Mouse (Mus musculus) bone marrow, adult 2 months (tissue): ENCODE results near the gene Stk19. TPM values are rescaled to one million over a fixed set of nuclear protein-coding genes. Genes with fewer than 3 reads are reported as not detected.

Experiments used
- H3K27ac ChIP-seq: fragments of 200-500 bp; 2 replicates; pipeline ENCODE4 v1.5.1; 2012; ENCODE audit warnings: low read depth, mild to moderate bottlenecking, control low read depth, inconsistent platforms, low read length; ENCODE audit not compliant: control insufficient read depth, poor library complexity, insufficient read depth
- H3K4me1 ChIP-seq: fragments of 200-500 bp; 2 replicates; pipeline ENCODE4 v1.6.1; 2011; ENCODE audit warnings: low read length; ENCODE audit not compliant: control insufficient read depth, insufficient read depth
- H3K4me3 ChIP-seq: fragments of 200-500 bp; replicated peaks from 2 replicates; pipeline ENCODE3; 2011; ENCODE audit warnings: mild to moderate bottlenecking, low read depth, low read length, control low read depth; ENCODE audit not compliant: control insufficient read depth
- CTCF ChIP-seq: fragments of 200-500 bp; IDR thresholded peaks from 2 replicates; pipeline ENCODE4 v1.5.1; 2011; ENCODE audit warnings: low read length, control low read depth; ENCODE audit not compliant: control insufficient read depth, insufficient read depth
- POLR2A ChIP-seq: fragments of 200-500 bp; IDR thresholded peaks from 2 replicates; pipeline ENCODE4 v1.6.1; 2011; ENCODE audit warnings: low read depth, mild to moderate bottlenecking, control low read depth, low read length, borderline replicate concordance; ENCODE audit not compliant: control insufficient read depth
- WGBS: fragments of 180-500 bp; shearing (Covaris S2); methylation state at CpG from one replicate; pipeline ENCODE4 v1.1.7; 2018; 5-methylcytosine and 5-hydroxymethylcytosine counted together
- polyA plus RNA-seq: library from polyadenylated mRNA; stranded (reverse); fragments of >200 nt; gene quantifications from 2 replicates; pipeline ENCODE4 v1.2.4, GENCODE M21; 2011; ENCODE audit warnings: low replicate concordance; ENCODE audit not compliant: missing spikeins, insufficient read depth, insufficient read length

The Stk19 gene
- polyA plus RNA-seq, 1 experiment = 63.6 TPM

DNA sequence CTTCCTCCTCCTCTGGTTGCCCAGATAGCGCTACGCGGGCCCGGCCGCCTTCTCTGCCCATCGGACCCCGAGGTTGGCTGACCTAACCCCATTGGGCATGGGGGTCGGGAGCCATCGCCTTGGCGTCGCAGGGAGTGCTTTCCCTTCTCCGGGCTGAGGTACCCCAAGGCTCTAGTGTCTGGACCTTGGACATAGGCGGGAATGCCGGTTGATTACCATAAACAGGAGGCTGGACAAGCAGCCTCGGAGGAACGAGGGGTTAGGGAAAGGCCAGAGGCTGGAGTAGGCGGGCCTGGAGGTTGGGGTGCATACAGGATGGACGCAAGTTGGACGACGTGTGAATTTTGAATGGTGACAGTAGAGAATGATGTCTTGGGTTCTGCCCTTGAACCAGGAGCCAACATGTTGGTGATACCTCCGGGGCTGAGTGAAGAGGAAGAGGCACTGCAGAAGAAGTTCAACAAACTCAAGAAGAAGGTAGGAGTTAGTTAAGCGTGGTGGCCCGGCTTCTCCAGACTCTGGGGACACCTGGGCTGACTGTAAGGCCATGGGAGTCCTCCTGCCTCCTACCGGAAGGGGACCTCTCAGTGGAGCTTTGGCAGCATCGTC, 13.9 kb upstream of the Stk19 start:
- WGBS = under 1% methylated on average over 25 of the region's 25 CpGs
- no peak for TF ChIP-seq POLR2A
- TF ChIP-seq CTCF = no peak
- H3K27ac ChIP-seq = peak overlapping the region; percentile 35; the same call in 1 of the 2 replicates
- no peaks in the 10 kb centered on the region; the same call in 1 of the 2 replicates for H3K4me1 ChIP-seq
- peak overlapping the region; percentile 87 for H3K4me3 ChIP-seq

GRCm38 (mm10) chr17:34849722-34850516, 13.2 kb upstream of the Stk19 start, which contains the start of the genes Skiv2l and Nelfe:
TSS of gene Skiv2l (minus strand) at chr17:34850210.
TSS of gene Nelfe (plus strand) at chr17:34850391.
- Histone ChIP-seq H3K27ac (peak within 1 kb of the TSS; percentile 35), H3K4me3 (peak within 1 kb of the TSS; percentile 87), H3K4me1 (no peaks in the 10 kb centered on the region; the same call in 1 of the 2 replicates)
- TF ChIP-seq POLR2A = peak; percentile 50; the same call in 1 of the 2 replicates
- TF ChIP-seq CTCF = no peak
- WGBS = 1% methylated on average over 65 of the region's 65 CpGs

- 87% methylated on average over 7 of the region's 7 CpGs for WGBS
Measured at GRCm38 (mm10) chr17:34847615-34848014, 10.9 kb upstream of the Stk19 start.

GRCm38 (mm10) chr17:34847192-34847591, 10.4 kb upstream of the Stk19 start:
- H3K4me3 ChIP-seq = no peak overlapping the region
- no peak overlapping the region for H3K27ac ChIP-seq
- 94% methylated on average over 6 of the region's 6 CpGs for WGBS
- no peak for TF ChIP-seq CTCF
- no peaks in the 10 kb centered on the region; the same call in 1 of the 2 replicates for H3K4me1 ChIP-seq

More at GRCm38 (mm10) chr17:34847615-34848014, 10.9 kb upstream of the Stk19 start:
- Histone ChIP-seq H3K27ac (no peak overlapping the region), H3K4me3 (no peak overlapping the region), H3K4me1 (no peaks in the 10 kb centered on the region; the same call in 1 of the 2 replicates)
- no peak for TF ChIP-seq POLR2A
- TF ChIP-seq CTCF = no peak

DNA sequence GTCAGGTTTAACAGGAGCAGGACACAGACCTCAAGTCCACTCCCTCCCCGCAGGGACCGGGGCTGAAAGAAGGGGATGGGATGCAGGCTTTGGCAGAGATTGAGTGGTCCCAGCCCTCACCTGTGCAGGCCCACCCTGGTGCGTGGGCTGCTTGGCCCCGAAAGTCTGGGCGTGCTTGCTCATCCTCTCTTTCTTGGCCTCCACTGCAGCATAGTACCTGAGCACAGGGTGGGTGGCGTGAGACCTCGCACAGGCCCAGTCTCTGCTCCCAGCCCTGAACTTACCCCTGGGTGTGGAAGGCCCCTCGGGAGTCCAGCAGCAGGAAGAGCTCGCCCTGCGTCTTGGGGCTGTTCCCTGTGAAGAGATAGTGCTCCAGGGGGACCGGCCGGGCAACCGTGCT, 8.1 kb upstream of the Stk19 start:
- no peaks in the 10 kb centered on the region for H3K4me1 ChIP-seq
- no peak overlapping the region for H3K27ac ChIP-seq
- TF ChIP-seq CTCF = no peak
- no peak for TF ChIP-seq POLR2A
- no peak overlapping the region for H3K4me3 ChIP-seq
- WGBS = 91% methylated on average over 13 of the region's 13 CpGs

- Histone ChIP-seq H3K4me1 (peaks cover 3% of the 10 kb centered on the region; the same call in 1 of the 2 replicates), H3K27ac (no peak overlapping the region), H3K4me3 (no peak overlapping the region)
- TF ChIP-seq CTCF (no peak), POLR2A (no peak)
- 81% methylated on average over 6 of the region's 6 CpGs for WGBS
Measured at GRCm38 (mm10) chr17:34840736-34841307, 4.1 kb upstream of the Stk19 start.

DNA sequence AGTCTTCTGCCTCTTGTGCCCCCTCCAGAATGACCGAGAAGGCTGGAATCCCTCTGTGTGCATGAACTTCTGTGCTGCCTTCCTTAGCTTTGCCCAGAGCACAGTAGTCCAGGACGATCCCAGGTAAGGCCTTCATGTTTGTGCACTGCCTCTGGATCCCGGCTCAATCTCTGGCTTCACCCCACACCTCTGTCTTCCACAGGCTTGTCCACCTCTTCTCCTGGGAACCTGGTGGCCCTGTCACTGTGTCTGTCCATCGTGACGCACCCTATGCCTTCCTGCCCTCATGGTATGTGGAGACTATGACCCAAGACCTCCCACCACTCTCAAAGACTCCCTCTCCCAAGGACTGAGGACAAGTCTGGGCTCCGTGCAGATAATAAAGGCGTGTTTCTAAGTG, 2.0 kb upstream of the Stk19 start:
- peaks cover 4% of the 10 kb centered on the region; the same call in 1 of the 2 replicates for H3K4me1 ChIP-seq
- TF ChIP-seq CTCF (no peak), POLR2A (no peak)
- WGBS = 86% methylated on average over 7 of the region's 7 CpGs
- no peak overlapping the region for H3K4me3 ChIP-seq
- no peak overlapping the region for H3K27ac ChIP-seq
